Mouse (Mus musculus) left cerebral cortex, adult 2 months (tissue): Measurements from ENCODE around the gene Hnrnpu. TPM values are rescaled to one million over a fixed set of nuclear protein-coding genes. Genes with fewer than 3 reads are reported as not detected.
"Not testable (repeated sequence)": the region's sequence is repeated elsewhere in the genome, so short reads cannot be mapped to it uniquely, and the experiment has no call there.

Source experiments
- DNase-seq, 2 experiments: peaks; one replicate each; pipeline ENCODE4 v3.0.0; 2021 to 2022; ENCODE audit warnings: low spot score in 2 of 2, mixed read lengths in 1 of 2; ENCODE audit errors: extremely low spot score in 1 of 2
- H3K27ac ChIP-seq: fragments of 200-600 bp; 2 replicates; pipeline ENCODE4 v1.8.1; 2022
- H3K4me3 ChIP-seq: fragments of 200-600 bp; 2 replicates; pipeline ENCODE4 v1.8.1; 2022
- CTCF ChIP-seq: fragments of 200-600 bp; IDR thresholded peaks from 2 replicates; pipeline ENCODE4 v1.8.1; 2022; ENCODE audit warnings: antibody characterized with exemption, mild to moderate bottlenecking, moderate library complexity
- intact Hi-C: fragments of 180-260 bp; cut with DNase I; formaldehyde crosslinking; loops from one replicate; pipeline ENCODE4 v1.15.1; 2025
- total RNA-seq, 2 experiments: library from RNA; stranded (reverse); gene quantifications; 2 replicates each; pipeline ENCODE4 v1.2.3; 2021

Gene Hnrnpu
- total RNA-seq, 2 experiments from 2014 or later: 411 to 430 TPM

GRCm38 (mm10) chr1:178365171-178365570, 27.6 kb upstream of the Hnrnpu start:
- DNase-seq: no peak
- intact Hi-C loops: no loop called here
- Histone ChIP-seq H3K27ac (no peak overlapping the region), H3K4me3 (no peak overlapping the region)
- no peak for TF ChIP-seq CTCF

GRCm38 (mm10) chr1:178360702-178361101, 23.1 kb upstream of the Hnrnpu start:
- no peak for DNase-seq
- Histone ChIP-seq H3K27ac (no peak overlapping the region), H3K4me3 (no peak overlapping the region)
- TF ChIP-seq CTCF: no peak; the same call in 1 of the 2 replicates
- intact Hi-C loops: no loop called here

- intact Hi-C loops: no loop called here
Measured at GRCm38 (mm10) chr1:178360264-178360663, 22.7 kb upstream of the Hnrnpu start.

GRCm38 (mm10) chr1:178357776-178358710, 20.4 kb upstream of the Hnrnpu start:
- no peak for TF ChIP-seq CTCF
- intact Hi-C loops: no loop called here
- peak overlapping the region; percentile 30; the same call in 1 of the 2 replicates for H3K27ac ChIP-seq
- H3K4me3 ChIP-seq: no peak overlapping the region
- peak; percentile 52 to 62 for DNase-seq

More at GRCm38 (mm10) chr1:178360264-178360663, 22.7 kb upstream of the Hnrnpu start:
- DNase-seq: no peak
- Histone ChIP-seq H3K27ac (no peak overlapping the region), H3K4me3 (no peak overlapping the region)
- no peak for TF ChIP-seq CTCF

- H3K4me3 ChIP-seq: no peak overlapping the region
- TF ChIP-seq CTCF: no peak
- intact Hi-C loops: no loop called here
- no peak overlapping the region for H3K27ac ChIP-seq
- no peak for DNase-seq
Measured at GRCm38 (mm10) chr1:178354576-178354975, 17.0 kb upstream of the Hnrnpu start.

- Histone ChIP-seq H3K27ac (no peak overlapping the region), H3K4me3 (no peak overlapping the region)
- TF ChIP-seq CTCF: peak; percentile 4
- intact Hi-C loops: no loop called here
- DNase-seq: no peak
Measured at GRCm38 (mm10) chr1:178351643-178352042, 14.0 kb upstream of the Hnrnpu start.

- TF ChIP-seq CTCF: no peak
- intact Hi-C loops: no loop called here
Measured at GRCm38 (mm10) chr1:178350792-178351191, 13.2 kb upstream of the Hnrnpu start.

GRCm38 (mm10) chr1:178344071-178344805, 6.6 kb upstream of the Hnrnpu start:
- H3K27ac ChIP-seq, H3K4me3 ChIP-seq, DNase-seq, intact Hi-C loops: not testable (repeated sequence)

More at GRCm38 (mm10) chr1:178350792-178351191, 13.2 kb upstream of the Hnrnpu start:
- H3K27ac ChIP-seq: no peak overlapping the region
- no peak overlapping the region for H3K4me3 ChIP-seq
- no peak for DNase-seq

GRCm38 (mm10) chr1:178342612-178343011, 5.0 kb upstream of the Hnrnpu start:
- intact Hi-C loops: no loop called here
- no peak overlapping the region for H3K4me3 ChIP-seq
- H3K27ac ChIP-seq: no peak overlapping the region
- no peak for DNase-seq
- no peak for TF ChIP-seq CTCF

GRCm38 (mm10) chr1:178342063-178342462, 4.5 kb upstream of the Hnrnpu start:
- intact Hi-C loops: no loop called here
- no peak for TF ChIP-seq CTCF
- H3K27ac ChIP-seq: no peak overlapping the region
- DNase-seq: no peak
- H3K4me3 ChIP-seq: no peak overlapping the region

GRCm38 (mm10) chr1:178341435-178341834, 3.8 kb upstream of the Hnrnpu start:
- Histone ChIP-seq H3K4me3 (no peak overlapping the region), H3K27ac (no peak overlapping the region)
- TF ChIP-seq CTCF: no peak
- intact Hi-C loops: no loop called here
- no peak for DNase-seq

GRCm38 (mm10) chr1:178340213-178340612, 2.6 kb upstream of the Hnrnpu start:
- no peak overlapping the region for H3K27ac ChIP-seq
- TF ChIP-seq CTCF: no peak
- no peak overlapping the region for H3K4me3 ChIP-seq
- no peak for DNase-seq
- intact Hi-C loops: no loop called here
